Mouse (Mus musculus) G1E (cell line): ENCODE measurements around the gene Kmt5c.

Experiments used
- CTCF ChIP-seq: IDR thresholded peaks from 2 replicates; pipeline ENCODE4 v1.5.1; 2012; ENCODE audit warnings: low read depth, low read length, inconsistent platforms, mixed read lengths
- POLR2AphosphoS5 ChIP-seq: IDR thresholded peaks from 2 replicates; pipeline ENCODE4 v1.6.1; 2012; ENCODE audit warnings: low read depth, low read length, inconsistent platforms; ENCODE audit not compliant: insufficient replicate concordance
- TAL1 ChIP-seq: conservative IDR thresholded peaks from 2 replicates; pipeline ENCODE4 v1.6.1; 2012; ENCODE audit warnings: low read depth, low read length, inconsistent platforms, mixed read lengths

DNA sequence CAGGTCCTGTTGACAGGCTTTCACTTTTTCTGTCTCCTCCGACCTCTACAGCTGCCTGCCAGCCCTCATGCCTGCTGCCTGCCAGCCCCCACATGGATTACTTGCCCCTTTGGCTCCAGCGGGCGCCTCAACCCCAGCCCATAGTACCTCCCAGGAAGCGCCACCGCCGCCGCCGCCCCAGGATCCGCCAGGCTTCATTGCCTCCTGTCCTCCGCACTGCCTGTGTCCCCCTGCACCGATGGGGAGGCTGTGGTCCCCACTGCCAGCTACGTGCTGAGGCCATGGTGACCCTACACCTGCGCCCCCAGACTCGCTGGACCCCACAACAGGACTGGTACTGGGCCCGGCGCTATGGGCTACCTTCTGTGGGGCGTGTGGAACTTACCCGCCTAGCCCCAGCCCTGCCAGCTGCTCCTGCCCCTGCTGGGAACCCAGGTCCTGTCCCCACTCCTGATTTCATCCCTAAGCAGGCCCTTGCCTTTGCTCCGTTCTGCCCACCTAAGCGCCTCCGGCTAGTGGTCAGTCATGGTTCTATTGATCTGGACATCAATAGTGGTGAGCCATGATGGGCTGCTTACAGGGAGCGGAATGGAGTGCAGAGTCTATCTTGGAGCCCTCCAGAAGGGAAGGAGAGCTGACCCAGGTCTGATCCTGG, 6.5 kb downstream of the Kmt5c start:
- no peak for TF ChIP-seq CTCF
- TF ChIP-seq TAL1 = no peak
- TF ChIP-seq POLR2AphosphoS5 = no peak
